Mouse (Mus musculus): Measurements from ENCODE around the gene Zfp488.

Zfp488 gene

GRCm38 (mm10) chr14:33940739-33941138 lies 37.8 kb downstream of the Zfp488 start, which contains the start of gene Gdf2:
Gene Gdf2, plus strand, starts transcription at chr14:33941039.
- 85% methylated on average over 8 of the region's 8 CpGs for WGBS

DNA sequence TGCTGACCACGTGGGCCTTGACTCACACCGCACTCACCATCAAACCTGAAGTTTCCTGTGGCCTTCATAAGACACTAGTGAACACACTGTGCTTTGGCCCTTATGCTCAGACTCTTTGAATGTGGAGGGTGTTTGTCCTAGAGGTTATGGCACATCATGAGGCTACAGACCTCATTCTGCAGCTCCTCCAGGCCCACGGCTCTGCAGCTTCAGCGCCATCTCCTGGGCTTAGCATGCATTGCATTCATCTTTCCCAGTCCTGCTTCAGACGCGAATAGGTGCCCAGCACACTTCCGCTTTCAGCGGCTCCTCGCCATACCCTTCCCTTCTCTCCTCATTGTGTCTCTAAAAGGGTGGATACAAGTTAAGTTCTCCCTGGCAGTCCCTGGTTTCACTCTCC lies 39.4 kb downstream of the Zfp488 start:
- WGBS, result 29% methylated on average over 9 of the region's 9 CpGs

DNA sequence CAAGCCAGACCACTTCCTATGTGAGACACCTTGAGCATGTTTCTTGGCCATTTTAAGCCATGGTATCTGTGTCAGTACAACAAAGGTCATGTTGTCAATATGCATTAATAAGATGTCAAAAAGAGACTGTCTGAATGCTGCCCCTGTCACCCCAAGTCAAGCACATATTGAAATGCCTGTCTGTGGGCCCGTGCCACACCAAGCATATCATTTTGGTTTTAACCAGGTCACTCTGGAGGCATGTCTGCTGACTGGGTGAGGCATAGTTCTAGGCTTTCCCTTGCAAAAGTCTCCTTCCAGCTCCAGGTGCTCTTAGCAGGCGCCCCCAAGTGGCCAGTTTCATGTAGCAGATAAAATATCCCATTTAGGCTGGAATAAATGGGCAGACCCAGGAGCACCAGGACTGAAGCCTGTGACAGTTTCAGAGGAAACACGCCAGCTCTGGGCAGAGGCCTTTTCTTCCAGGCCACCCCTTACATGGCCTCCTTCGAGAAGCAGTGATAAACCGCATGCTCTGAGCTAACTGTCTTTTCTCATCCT lies 44.7 kb downstream of the Zfp488 start:
- WGBS, result 55% methylated on average over 5 of the region's 5 CpGs

DNA sequence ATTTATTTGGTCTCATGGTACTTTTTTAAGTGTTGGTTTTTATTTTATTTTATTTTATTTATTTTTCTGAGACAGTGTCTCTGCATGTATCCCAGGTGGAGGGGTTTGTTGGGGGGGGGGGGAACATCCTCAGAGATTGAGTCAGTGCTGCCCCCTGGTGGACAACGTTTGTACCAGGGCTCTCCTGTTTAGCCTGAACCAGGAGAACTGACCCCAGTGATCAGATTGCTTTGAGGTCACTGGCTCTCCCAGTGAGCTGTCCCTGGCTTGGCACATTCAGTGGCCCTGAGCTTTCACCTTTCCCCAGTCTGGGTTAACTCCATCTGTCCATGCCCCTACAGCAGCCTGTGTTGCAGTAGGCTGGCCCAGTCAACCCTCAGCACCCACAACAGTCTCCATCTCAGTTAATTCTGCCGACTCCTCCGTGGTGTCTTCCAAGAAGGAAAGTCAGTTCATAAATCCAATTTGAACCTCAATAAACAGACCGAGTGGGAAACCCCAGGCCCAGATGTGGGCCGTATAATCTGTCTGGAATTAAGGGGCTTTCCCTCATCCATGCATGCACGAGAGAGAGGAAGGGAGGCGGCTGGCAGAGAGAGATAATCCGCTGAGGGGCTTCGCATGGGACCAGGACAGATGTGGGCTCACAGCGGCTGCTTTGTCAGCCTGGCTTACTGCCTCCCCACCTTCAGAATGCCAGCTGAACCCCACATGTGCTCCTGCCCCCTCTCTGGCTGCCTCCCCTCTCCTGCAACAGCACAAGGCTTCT lies 45.4 kb downstream of the Zfp488 start:
- WGBS, result 74% methylated on average over 10 of the region's 10 CpGs

DNA sequence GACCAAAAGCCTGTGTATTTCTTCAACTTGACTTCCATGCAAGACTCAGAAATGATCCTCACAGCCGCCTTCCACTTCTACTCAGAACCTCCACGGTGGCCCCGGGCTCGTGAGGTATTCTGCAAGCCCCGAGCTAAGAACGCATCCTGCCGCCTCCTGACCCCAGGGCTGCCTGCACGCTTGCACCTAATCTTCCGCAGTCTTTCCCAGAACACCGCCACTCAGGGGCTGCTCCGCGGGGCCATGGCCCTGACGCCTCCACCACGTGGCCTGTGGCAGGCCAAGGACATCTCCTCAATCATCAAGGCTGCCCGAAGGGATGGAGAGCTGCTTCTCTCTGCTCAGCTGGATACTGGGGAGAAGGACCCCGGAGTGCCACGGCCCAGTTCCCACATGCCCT lies 46.7 kb downstream of the Zfp488 start:
- 73% methylated on average over 17 of the region's 17 CpGs for WGBS

DNA sequence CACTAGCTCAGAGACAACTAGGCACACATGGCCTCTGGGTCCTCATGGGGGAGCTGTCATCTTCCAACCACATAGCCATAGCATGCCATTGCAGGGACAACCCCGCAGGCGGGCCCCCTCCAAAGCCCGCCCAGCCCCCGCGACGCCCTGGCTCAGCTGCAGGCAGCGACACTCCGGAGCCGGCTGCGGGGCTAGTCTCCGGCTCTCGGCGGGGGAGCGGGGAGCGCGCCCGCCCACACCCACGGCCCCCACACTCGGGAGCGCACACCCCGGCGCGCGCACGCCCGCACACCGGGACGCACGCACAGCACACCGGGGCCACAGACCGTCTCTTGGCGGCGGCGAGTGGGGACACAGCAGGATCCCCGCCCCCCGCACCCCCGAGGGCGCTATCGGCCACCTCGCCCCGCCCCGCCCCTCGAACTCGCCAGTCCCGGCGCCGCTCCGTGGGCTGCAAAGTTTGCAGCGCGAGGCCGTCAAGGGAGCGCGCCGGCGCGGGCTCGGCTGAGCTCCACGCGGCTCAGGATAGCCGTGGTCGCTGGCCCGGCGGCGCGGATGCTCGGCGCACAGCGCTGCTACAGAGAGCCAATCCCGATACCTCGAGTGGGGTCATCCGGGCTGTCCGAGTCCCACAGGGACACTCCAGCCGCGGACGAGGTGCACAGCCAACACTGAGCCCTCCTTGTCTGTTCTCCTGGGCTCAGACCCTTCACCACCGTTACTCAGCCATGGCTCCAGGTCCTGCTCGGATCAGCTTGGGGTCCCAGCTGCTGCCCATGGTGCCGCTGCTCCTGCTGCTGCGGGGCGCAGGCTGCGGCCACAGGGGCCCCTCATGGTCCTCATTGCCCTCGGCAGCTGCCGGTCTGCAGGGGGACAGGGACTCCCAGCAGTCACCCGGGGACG lies 55.1 kb downstream of the Zfp488 start, which contains the start of gene Gdf10:
Gdf10 (plus strand) TSS at position 420 of the 903 bp plus-strand sequence.
- WGBS, result under 1% methylated on average over 83 of the region's 85 CpGs

DNA sequence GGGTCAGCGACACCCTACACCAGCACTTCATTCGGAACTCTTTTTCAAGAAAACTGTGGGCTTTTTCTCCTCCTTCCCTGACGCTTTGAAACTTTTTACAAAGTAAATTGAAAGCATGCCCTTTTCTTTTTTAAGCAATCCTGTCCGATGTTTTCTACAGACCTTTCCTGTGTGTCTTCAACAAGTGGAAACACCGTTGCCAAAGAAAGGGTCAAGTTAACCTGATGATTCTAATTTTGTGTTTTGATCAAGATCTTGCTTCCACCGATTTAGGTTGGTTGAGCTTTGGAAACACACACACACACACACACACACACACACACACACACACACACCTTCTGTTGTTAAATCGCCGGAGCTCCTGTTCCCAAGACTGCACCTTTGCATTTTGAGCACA lies 55.8 kb downstream of the Zfp488 start:
- WGBS, result 26% methylated on average over 8 of the region's 8 CpGs

GRCm38 (mm10) chr14:33920727-33921559 lies 57.6 kb downstream of the Zfp488 start:
- 64% methylated on average over 14 of the region's 14 CpGs for WGBS

Measured in cerebral cortex, adult 2 months (tissue).